Mouse (Mus musculus) forebrain, embryonic 13.5 days (tissue): ENCODE measurements around the gene Cops2. TPM values are rescaled to one million over a fixed set of nuclear protein-coding genes. Genes with fewer than 3 reads are reported as not detected.

Source experiments
- ATAC-seq: fragments of 200-750 bp; cut with Nextera tagmentation; 2 replicates; pipeline ENCODE4 v1.8.0; 2017
- H3K27ac ChIP-seq: fragments of 300-500 bp; sonication (generic); 2 replicates; pipeline ENCODE4 v1.5.1; 2015; ENCODE audit warnings: inconsistent platforms, mild to moderate bottlenecking, moderate library complexity
- H3K27me3 ChIP-seq: fragments of 300-500 bp; sonication (generic); 2 replicates; pipeline ENCODE4 v1.6.1; 2015; ENCODE audit warnings: mild to moderate bottlenecking, inconsistent platforms
- H3K36me3 ChIP-seq: fragments of 300-500 bp; sonication (generic); 2 replicates; pipeline ENCODE4 v1.6.1; 2015; ENCODE audit warnings: mild to moderate bottlenecking, inconsistent platforms; ENCODE audit not compliant: poor library complexity, severe bottlenecking
- H3K4me1 ChIP-seq: fragments of 300-500 bp; sonication (generic); 2 replicates; pipeline ENCODE4 v1.6.1; 2015; ENCODE audit warnings: inconsistent platforms
- H3K4me2 ChIP-seq: fragments of 300-500 bp; sonication (generic); 2 replicates; pipeline ENCODE4 v1.6.1; 2015; ENCODE audit warnings: inconsistent platforms, mild to moderate bottlenecking, moderate library complexity
- H3K4me3 ChIP-seq: fragments of 300-500 bp; sonication (generic); 2 replicates; pipeline ENCODE4 v1.5.1; 2015; ENCODE audit warnings: mild to moderate bottlenecking, inconsistent platforms
- H3K9ac ChIP-seq: fragments of 300-500 bp; sonication (generic); 2 replicates; pipeline ENCODE4 v1.6.1; 2015; ENCODE audit warnings: mild to moderate bottlenecking, inconsistent platforms
- H3K9me3 ChIP-seq: fragments of 300-500 bp; sonication (generic); replicated peaks from 2 replicates; pipeline ENCODE4 v1.6.1; 2016; ENCODE audit warnings: inconsistent platforms
- whole genome bisulfite sequencing: fragments of 180-500 bp; shearing (Covaris S2); methylation state at CpG from one replicate; pipeline ENCODE4 v1.1.7; 2015; 5-methylcytosine and 5-hydroxymethylcytosine counted together
- polyA plus RNA-seq: library from polyadenylated mRNA; unstranded; fragments of >200 nt; fragmentation: Nextera tagmentation; extraction: Ambion mirVana; gene quantifications from 2 replicates; pipeline ENCODE4 v1.2.1, GENCODE M21; 2015

Gene Cops2
- 69.9 and 73.8 TPM in 2 replicates for polyA plus RNA-seq

- H3K4me2 ChIP-seq = peak within 1 kb of the TSS; percentile 77
- H3K27me3 ChIP-seq = no peaks in the 10 kb centered on the region
- peak within 1 kb of the TSS; percentile 99 for H3K9ac ChIP-seq
- peak within 1 kb of the TSS; percentile 98 for H3K4me3 ChIP-seq
- 0% methylated on average over 48 of the region's 54 CpGs for WGBS
- no peaks in the 10 kb centered on the region for H3K36me3 ChIP-seq
- H3K4me1 ChIP-seq = peaks cover 21% of the 10 kb centered on the region
- peak; percentile 100 for ATAC-seq
- H3K9me3 ChIP-seq = no peaks in the 10 kb centered on the region
- peak within 1 kb of the TSS; percentile 85 for H3K27ac ChIP-seq
Measured at GRCm38 (mm10) chr2:125858521-125859280, at the start of gene Cops2, which contains the start of gene Galk2. TSS of gene Cops2 (minus strand) at chr2:125859139. TSS of gene Galk2 (plus strand) at chr2:125859109.

DNA sequence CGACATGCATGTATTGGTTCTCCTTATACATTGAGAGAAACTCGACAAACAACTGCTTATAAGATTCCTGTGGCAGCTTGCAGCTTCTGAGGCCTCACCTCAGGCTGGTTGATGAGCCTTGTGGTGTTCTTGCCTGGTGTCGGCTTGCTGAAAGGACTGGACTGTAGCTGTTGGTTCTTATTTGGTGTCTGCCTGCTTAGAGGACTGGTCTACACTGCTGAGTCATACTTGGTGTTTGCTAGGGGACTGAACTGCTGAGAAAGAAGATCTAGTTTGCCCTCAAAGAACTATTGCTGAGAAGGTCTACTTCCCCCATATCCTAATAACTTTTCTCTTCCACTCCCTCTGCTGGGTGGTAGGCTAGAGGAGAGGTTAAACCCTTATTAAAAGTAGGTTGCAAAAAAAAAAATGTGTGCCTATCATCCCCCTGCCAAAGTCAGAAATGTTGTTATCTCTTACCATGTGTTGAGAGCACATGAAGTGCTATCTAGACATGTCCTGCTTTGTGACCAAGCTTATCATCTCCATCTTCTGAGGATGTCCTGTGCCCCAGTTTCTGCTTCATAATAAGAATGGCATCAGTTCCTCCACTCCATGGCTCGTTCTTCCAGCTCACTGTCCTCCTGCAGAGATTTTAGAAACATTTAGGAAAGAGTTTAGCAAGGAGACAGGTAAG is 48.8 kb upstream of the Cops2 start:
- WGBS = 85% methylated on average over 4 of the region's 4 CpGs
- ATAC-seq = no peak
- Histone ChIP-seq H3K9ac (no peak overlapping the region), H3K36me3 (0 out of 2 replicates have a peak, but pooled peaks cover 4% of the 10 kb centered on the region), H3K27ac (no peak overlapping the region), H3K4me1 (peaks cover 4% of the 10 kb centered on the region; the same call in 1 of the 2 replicates), H3K4me2 (no peak overlapping the region), H3K27me3 (no peaks in the 10 kb centered on the region), H3K4me3 (no peak overlapping the region), H3K9me3 (no peaks in the 10 kb centered on the region)

GRCm38 (mm10) chr2:125906407-125907066 is 47.6 kb upstream of the Cops2 start:
- 86% methylated on average over 4 of the region's 4 CpGs for WGBS

GRCm38 (mm10) chr2:125901426-125901825 is 42.5 kb upstream of the Cops2 start:
- 91% methylated on average over 3 of the region's 3 CpGs for WGBS
- no peak for ATAC-seq
- no peaks in the 10 kb centered on the region for H3K27me3 ChIP-seq
- H3K36me3 ChIP-seq = 0 out of 2 replicates have a peak, but pooled peaks cover 4% of the 10 kb centered on the region
- no peak overlapping the region for H3K4me3 ChIP-seq
- H3K9ac ChIP-seq = no peak overlapping the region
- H3K4me2 ChIP-seq = no peak overlapping the region
- no peaks in the 10 kb centered on the region for H3K4me1 ChIP-seq
- H3K27ac ChIP-seq = no peak overlapping the region
- no peaks in the 10 kb centered on the region for H3K9me3 ChIP-seq

More at GRCm38 (mm10) chr2:125906407-125907066, 47.6 kb upstream of the Cops2 start:
- Histone ChIP-seq H3K9me3 (no peaks in the 10 kb centered on the region), H3K9ac (no peak overlapping the region), H3K4me2 (no peak overlapping the region), H3K27me3 (no peaks in the 10 kb centered on the region), H3K36me3 (0 out of 2 replicates have a peak, but pooled peaks cover 4% of the 10 kb centered on the region), H3K4me1 (peaks cover 4% of the 10 kb centered on the region; the same call in 1 of the 2 replicates), H3K27ac (no peak overlapping the region), H3K4me3 (no peak overlapping the region)
- no peak for ATAC-seq

DNA sequence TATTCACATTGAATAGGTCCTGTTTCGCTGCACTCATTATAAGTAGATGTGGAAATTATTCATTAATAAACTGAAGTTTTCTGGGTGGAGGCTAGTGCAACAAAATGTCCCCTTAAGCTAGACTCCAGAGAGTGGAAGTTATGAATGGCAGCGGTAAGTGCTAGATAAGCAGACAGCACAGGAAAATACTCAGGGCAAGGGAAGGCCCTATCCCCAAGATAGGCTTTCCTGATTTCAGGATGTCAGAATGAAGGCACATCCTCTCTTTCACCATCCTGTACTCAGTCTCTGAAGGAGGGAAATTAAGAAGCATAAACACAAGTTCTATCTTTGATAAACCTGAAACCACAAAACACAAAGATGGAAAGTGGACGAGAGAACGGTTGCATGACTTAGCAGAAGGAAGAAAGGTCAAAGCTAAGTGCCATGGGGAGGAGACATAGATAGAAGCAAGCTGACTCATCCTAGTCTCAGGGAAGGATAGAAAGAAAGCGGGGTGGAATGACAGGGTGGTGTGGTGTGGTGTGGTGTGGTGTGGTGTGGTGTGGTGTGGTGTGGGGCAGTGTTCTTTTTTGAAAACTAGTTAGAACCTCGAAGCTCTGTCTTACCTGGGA is 42.0 kb upstream of the Cops2 start:
- Histone ChIP-seq H3K4me3 (no peak overlapping the region), H3K4me1 (no peaks in the 10 kb centered on the region), H3K9me3 (no peaks in the 10 kb centered on the region), H3K27me3 (no peaks in the 10 kb centered on the region), H3K4me2 (no peak overlapping the region), H3K36me3 (0 out of 2 replicates have a peak, but pooled peaks cover 4% of the 10 kb centered on the region), H3K27ac (no peak overlapping the region), H3K9ac (no peak overlapping the region)
- no peak for ATAC-seq
- WGBS = 90% methylated on average over 6 of the region's 6 CpGs

DNA sequence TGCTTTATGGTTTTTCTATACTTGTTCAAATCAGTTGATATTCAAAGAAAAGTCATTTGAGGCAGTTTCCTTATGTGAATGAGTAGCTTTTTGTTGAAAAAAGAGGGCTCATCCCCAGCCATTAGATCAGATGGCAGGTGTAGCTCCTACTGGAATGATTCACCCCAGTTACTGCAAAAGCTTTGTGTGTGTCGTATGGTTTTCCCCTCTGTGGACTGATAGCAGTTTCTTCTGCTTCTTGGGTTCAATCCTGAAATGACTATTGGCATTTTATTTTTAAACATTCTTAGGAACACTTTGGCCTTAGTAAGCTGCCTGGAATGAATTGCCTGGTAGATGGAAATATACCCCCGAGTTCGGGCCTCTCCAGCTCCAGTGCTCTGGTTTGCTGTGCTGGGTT is 37.4 kb upstream of the Cops2 start:
- WGBS = 95% methylated on average over 3 of the region's 3 CpGs
- no peak overlapping the region for H3K27ac ChIP-seq

GRCm38 (mm10) chr2:125895099-125895498 is 36.2 kb upstream of the Cops2 start:
- no peak for ATAC-seq
- H3K9ac ChIP-seq = no peak overlapping the region
- no peaks in the 10 kb centered on the region for H3K4me1 ChIP-seq
- H3K36me3 ChIP-seq = no peaks in the 10 kb centered on the region
- H3K4me2 ChIP-seq = no peak overlapping the region
- WGBS = 91% methylated on average over 4 of the region's 4 CpGs
- no peaks in the 10 kb centered on the region for H3K9me3 ChIP-seq
- H3K4me3 ChIP-seq = no peak overlapping the region
- no peak overlapping the region for H3K27ac ChIP-seq
- H3K27me3 ChIP-seq = no peaks in the 10 kb centered on the region

More for the DNA sequence above, 37.4 kb upstream of the Cops2 start:
- H3K4me2 ChIP-seq = no peak overlapping the region
- no peak for ATAC-seq
- H3K4me1 ChIP-seq = no peaks in the 10 kb centered on the region
- no peak overlapping the region for H3K4me3 ChIP-seq
- no peaks in the 10 kb centered on the region for H3K36me3 ChIP-seq
- no peak overlapping the region for H3K9ac ChIP-seq
- no peaks in the 10 kb centered on the region for H3K9me3 ChIP-seq
- H3K27me3 ChIP-seq = no peaks in the 10 kb centered on the region

DNA sequence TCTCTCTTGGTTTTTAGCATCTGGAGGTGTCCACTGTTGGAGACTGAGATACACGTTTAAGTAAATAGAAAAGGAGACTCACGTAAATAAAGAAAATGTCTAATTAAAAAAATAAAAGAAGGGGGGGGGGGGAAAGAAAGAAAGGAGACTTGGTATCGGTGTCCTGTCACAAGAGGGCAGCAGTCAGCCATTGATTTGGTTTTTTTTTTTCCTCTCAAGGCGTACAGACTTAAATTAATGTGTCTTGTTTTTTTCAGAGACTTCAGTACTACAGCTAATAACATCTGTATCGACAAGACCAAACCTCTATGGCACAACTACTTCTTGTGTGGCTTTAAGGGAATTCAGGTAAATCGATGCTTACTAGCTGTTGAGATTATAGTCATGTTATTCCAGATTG is 34.2 kb upstream of the Cops2 start:
- no peak for ATAC-seq
- no peak overlapping the region for H3K4me2 ChIP-seq
- WGBS = 38% methylated on average over 6 of the region's 6 CpGs
- H3K4me3 ChIP-seq = no peak overlapping the region
- H3K9me3 ChIP-seq = no peaks in the 10 kb centered on the region
- no peak overlapping the region for H3K27ac ChIP-seq
- no peaks in the 10 kb centered on the region for H3K4me1 ChIP-seq
- H3K27me3 ChIP-seq = no peaks in the 10 kb centered on the region
- no peaks in the 10 kb centered on the region for H3K36me3 ChIP-seq
- no peak overlapping the region for H3K9ac ChIP-seq

DNA sequence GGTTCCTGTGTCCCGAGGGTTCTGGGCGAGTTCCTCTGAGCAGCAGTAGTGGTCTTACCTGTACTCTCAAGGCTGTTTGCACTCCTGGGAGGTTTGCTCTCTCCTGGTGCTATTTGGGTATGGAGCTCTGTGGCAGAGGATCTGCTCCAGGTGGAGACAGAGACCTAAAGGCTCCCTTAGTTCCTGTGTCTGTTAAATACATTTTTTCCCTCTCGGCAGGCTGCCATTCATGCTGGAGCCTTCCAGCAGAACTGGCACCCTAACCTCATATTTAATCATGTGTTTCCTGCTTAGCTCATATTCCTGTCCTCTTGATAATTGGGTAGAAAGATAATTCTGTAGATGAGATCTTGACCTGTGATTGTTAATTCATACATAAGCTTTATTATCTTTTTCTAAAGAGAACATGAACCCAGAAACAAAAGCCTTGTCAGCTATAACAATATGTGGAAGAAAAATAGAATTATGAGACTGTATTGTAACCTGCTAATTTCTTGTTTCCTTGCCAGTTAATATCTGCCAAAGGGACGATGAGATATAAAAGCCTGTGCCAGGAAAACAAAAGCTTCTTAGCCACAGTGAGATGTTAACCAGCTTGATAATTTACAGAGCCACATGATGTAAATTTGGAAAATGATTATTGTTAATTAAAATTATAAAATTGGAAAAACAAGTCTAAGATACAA is 27.1 kb upstream of the Cops2 start:
- H3K4me1 ChIP-seq = no peaks in the 10 kb centered on the region
- H3K4me2 ChIP-seq = no peak overlapping the region
- H3K9me3 ChIP-seq = no peaks in the 10 kb centered on the region
- no peak for ATAC-seq
- H3K36me3 ChIP-seq = no peaks in the 10 kb centered on the region
- no peaks in the 10 kb centered on the region for H3K27me3 ChIP-seq
- H3K4me3 ChIP-seq = no peak overlapping the region
- H3K27ac ChIP-seq = no peak overlapping the region
- 79% methylated on average over 4 of the region's 4 CpGs for WGBS
- no peak overlapping the region for H3K9ac ChIP-seq

DNA sequence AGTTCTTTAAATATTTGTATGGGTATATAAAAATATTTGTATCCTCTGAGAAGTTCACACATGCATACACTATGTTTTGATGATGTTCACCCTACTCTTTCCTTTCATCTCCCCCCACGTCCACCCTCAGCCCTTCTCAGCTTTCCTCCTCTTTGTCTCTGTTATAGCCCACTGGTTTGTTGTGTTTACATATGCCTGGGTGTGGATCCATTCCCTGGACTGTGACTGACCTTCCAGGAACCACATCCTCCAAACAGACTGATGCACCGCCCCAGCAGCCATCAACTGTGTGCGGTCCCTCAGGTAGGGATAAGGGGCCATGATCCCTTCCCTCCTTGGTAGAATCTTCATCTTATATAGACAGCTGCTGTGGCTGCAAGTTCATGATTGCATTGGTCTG is 11.2 kb upstream of the Cops2 start:
- WGBS = 90% methylated on average over 3 of the region's 3 CpGs
- peaks cover 15% of the 10 kb centered on the region for H3K4me1 ChIP-seq

DNA sequence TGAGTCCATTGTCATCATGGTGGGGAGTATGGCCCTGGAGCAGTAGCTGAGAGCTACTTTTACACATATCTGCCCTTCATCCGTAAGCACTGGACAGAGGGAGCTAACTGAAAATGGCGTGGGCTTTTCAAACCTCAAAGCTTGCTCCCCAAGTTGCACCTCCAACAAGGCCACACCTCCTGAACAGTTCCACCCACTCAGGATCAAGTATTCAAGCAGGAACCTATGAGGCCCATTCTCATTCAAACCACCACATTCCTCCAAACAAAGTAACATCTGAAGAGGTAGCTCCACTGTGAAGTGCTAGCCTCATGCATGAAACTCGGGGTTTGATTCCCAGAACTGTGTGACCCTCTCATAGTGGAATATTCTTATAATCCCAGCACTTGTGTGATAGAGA is 9.4 kb upstream of the Cops2 start:
- H3K9me3 ChIP-seq = no peaks in the 10 kb centered on the region
- no peaks in the 10 kb centered on the region for H3K27me3 ChIP-seq
- 79% methylated on average over 3 of the region's 3 CpGs for WGBS
- H3K4me2 ChIP-seq = no peak overlapping the region
- H3K9ac ChIP-seq = no peak overlapping the region
- peaks cover 15% of the 10 kb centered on the region for H3K4me1 ChIP-seq
- no peak for ATAC-seq
- H3K4me3 ChIP-seq = no peak overlapping the region
- H3K27ac ChIP-seq = no peak overlapping the region
- H3K36me3 ChIP-seq = 0 out of 2 replicates have a peak, but pooled peaks cover 4% of the 10 kb centered on the region

More for the DNA sequence above, 11.2 kb upstream of the Cops2 start:
- H3K27me3 ChIP-seq = no peaks in the 10 kb centered on the region
- no peaks in the 10 kb centered on the region for H3K9me3 ChIP-seq
- H3K4me2 ChIP-seq = no peak overlapping the region
- no peak overlapping the region for H3K4me3 ChIP-seq
- no peak overlapping the region for H3K9ac ChIP-seq
- no peak overlapping the region for H3K27ac ChIP-seq
- 0 out of 2 replicates have a peak, but pooled peaks cover 4% of the 10 kb centered on the region for H3K36me3 ChIP-seq
- no peak for ATAC-seq
